Mouse (Mus musculus) layer of hippocampus, adult 9-11 months (tissue): ENCODE measurements around the gene Lurap1.

ENCODE experiments used
- DNase-seq: peaks from one replicate; pipeline ENCODE4 v3.0.0; 2022

The Lurap1 gene

DNA sequence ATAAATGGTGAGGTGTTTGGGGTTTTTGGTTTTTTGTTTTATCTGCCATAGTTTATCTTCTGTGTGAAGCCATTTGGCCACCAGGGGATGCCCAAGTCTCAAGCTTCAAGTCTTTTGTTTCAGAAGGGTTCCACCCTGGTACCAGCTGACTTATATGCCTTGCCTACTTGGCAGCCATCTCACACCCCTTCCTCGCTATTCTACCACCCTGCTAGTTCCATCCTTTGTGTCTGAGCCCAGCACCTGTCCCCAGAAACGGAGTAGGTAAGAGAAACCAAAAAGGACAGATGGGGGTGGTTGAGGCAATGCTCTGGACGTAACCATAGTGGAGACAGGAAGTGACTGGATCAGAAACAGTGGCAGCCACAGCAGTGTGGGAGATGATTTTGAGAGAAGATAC is 8.8 kb upstream of the Lurap1 start:
- DNase-seq: no peak

DNA sequence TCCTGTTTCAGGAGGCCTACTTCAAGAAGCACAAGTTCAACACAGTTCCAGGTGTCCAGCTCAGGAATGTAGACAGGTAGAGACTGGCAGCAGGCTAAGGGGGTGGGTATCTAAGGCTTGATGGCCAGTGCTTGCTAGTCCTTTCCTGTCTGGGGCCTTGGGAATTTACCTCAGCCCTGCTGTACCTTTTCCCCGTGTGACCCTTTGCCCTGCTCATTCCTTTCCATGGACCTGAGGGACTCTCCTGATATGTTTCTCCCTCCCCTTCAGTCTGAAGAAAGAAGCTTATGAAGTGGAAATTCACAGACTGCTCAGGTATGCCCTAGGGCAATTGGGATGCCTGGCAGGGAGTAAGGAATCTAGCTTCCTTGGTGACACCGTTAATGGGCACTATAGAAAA is 6.7 kb upstream of the Lurap1 start:
- DNase-seq: no peak

DNA sequence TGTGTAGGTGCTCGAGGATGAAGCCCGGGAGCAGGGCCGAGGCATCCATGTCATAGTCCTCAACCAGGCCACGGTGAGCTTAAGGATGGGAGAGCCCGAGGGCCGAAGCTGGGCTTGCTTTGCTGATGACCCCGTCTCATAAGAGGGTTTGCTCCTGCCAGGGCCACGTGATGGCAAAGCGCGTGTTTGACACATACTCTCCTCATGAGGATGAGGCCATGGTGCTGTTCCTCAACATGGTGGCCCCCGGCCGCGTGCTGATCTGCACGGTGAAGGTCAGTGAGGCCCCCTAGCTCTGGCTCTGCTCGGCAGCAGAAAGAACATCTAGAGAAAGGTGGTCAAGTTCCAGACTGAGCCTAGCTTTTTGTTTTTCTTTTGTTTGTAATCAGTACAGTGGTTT is 1.6 kb upstream of the Lurap1 start:
- no peak for DNase-seq

DNA sequence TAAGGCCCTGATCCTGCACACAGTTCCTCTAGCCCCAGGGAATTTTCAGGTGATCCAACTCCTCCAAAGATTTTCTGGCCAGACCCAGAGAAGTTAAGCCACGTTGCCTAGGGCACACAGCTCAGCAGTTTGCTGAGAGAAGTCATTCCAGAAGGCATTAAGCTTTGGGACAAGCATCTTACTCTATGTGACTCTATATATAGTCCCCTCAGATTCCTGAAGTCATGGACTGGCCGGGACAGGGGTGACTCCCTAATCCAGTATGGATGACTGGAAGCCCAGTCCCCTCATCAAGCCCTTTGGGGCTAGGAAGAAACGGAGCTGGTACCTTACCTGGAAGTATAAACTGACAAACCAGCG is 296 bp downstream of the Lurap1 start:
- DNase-seq: no peak

DNA sequence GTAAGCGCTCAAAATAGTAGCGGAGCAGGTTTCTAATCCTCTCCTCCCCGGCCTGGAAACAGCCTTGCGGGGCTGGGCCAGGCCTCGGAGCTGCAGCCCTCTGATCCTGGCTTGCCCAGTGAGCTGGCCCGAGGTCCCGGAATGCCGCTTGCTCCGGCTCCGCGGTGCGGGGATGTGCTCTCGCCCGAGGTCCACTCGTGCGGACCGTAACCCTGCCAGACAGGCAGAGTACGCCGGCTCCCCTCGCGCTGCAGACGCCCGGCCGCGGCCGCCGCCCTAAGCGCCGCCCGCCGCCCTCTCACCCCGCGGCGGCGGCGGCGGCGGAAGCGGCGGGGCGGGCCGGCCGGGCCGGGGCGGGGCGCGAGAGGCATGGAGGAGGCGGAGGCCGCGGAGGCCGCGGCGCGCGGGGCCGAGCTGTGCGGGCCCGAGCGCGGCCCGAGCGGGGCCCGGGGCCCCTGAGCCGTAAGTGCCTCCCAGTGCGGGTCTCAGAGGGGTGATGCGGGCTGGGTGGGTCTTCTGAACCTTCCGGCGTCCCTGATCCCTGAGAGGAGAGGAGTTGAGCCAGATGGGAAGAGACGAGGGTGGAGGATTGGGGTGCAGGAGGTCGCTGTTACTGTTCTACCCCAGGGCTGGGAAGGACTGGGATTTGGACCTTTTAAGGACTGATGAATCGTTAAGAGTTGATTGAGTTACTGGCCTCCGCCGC is 829 bp downstream of the Lurap1 start:
- no peak for DNase-seq

DNA sequence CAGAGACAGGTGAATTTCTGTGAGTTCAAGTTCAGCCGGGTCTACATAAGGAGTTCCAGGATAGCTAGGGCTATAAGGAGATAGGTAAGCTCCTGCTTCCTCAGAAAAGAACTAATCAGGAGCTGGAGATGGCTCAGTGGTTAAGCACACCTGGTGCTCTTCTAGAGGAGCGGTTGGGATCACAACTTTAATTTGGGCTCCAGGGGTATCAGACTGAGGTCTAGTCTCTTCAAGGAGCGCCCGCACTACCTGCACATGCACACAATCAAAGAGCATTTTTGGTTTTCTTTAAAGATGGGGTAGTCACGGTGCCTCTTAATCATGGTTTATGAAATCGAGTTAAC is 1.4 kb downstream of the Lurap1 start:
- DNase-seq: no peak

DNA sequence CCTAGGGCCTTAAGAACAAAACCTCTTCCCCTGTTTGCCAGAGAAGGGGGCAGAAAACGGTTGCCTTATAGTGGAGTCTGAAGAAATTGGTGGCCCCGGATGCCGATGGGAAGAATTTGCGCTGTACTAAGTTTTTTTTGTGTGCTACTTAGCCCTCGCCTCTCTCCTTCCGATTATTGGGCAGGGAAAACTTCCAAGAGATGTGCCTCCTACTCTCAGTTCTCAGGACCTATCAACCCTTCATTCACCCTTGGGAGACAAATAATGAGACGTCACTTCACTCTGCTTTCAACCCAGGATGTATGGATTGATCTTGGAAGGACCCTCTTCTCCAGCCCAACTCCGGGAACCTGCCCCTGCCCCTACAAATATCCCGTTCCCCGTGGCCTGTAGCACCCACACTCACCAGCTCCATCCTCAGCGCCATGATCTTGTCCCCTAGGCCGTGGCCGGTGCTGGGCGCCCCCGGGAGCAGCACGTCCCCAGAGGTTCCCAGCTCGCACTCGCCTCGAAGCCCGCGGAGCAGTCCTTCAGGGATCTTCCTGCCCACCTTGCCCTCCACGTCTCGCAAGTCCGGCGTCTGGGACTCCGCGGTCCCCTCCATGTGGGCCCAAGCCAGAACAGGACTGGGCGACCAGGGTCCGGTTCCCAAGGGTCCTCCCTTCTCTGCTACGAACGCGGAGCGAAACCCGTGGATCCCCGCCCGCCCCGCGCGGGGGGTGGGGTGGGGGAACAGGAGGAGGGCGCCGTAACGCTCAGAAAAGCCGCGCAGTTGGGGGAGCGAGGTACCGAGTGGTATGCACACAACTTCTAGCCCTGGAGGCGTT is 7.0 kb downstream of the Lurap1 start:
- peak; percentile 63 for DNase-seq

DNA sequence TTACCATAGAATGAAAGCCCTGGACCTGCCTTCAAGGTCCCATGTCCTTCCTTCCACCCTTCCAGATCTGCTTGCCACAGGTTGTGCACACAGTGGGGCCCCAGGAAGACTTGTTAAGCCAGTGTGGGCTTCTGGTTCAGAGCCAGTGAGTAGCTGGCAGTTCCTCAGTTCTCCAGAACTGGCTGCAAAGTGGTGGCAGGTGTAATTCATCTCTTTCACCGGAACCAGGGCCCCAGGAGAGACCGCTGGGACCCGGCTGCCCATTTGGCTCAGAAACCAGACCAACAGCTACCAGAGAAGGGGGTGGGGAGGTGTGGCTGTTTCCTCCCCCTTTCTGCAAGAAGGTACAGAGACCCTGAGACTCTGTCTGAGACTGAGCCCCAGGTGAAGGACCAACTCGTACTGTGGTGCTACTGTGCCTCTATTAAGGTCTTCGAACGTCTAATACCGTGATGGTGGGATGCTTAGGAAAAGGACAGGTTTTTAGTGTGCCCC is 7.8 kb downstream of the Lurap1 start:
- DNase-seq: no peak

DNA sequence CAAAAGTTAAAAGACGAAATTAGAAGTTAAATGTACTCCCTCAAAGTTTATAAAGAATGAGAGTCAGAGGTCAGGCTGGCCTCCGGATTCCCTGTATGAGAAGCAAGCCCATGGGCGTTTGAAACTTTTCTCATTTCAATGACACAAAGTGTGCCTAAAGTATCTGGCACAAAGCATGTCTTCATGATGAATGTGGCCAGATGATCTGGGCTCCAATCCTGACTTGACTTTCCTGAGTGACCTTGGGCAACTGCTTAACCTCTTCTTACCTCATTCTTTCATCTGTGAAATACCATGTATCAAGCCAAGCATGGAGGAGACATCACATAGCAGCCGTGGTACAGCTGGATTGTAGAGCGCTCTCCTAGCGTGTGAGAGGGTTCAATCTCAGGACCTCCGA is 8.9 kb downstream of the Lurap1 start:
- no peak for DNase-seq

DNA sequence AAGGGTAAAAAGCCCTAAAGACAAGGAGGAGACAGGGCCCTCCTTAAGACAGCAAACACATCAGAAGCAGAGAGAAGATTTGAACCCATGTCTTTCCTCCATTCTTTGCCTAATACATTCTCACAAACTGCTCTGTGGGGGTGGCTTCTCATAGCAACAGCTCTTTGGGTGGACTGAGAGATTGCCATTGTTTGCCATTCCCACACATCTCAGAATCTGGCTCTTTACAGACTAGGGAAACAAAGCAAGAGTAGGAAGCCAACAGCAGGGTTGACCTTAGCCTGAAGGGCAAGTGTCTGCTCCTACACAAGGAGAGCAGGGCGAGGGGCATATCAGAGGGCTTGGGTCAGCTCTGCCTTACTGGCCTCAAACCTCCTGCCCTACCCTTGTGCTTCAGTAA is 9.4 kb downstream of the Lurap1 start:
- no peak for DNase-seq

DNA sequence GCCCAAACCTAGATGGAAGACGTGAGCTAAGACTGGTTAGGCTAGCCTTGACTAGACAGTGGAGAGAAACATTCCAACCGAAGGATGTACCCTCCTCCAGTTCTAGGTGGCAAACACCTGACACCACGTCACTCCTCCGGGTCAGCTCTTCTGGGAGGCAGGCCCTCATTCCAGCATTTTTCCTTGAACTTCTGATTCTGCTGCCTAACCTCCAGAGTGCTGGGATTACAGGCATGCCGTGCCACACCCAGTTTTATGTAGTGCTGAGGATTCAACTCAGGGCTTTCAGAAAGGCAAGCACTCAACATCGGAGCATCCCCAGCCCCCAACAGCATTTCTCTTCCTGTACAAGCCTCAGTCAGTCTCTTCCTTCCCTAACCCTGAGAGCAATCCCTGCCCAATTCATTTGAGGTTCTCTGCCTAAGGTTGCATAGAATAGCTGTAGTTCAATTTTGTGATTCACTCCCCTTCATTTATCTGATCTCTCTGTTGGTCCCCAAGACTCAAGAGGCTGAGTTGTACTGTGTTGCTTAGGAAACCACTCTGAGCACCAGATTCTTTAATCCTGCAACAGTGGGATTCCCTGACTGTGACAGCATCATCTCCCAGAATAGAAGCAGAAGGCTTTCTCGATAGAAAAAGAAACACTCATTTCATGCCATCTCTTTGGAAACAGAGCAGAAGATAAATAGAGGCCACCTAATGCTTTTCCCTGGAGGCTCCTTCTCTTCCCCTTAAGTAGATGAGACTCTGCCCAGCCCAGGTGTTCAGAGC is 10.2 kb downstream of the Lurap1 start:
- no peak for DNase-seq

DNA sequence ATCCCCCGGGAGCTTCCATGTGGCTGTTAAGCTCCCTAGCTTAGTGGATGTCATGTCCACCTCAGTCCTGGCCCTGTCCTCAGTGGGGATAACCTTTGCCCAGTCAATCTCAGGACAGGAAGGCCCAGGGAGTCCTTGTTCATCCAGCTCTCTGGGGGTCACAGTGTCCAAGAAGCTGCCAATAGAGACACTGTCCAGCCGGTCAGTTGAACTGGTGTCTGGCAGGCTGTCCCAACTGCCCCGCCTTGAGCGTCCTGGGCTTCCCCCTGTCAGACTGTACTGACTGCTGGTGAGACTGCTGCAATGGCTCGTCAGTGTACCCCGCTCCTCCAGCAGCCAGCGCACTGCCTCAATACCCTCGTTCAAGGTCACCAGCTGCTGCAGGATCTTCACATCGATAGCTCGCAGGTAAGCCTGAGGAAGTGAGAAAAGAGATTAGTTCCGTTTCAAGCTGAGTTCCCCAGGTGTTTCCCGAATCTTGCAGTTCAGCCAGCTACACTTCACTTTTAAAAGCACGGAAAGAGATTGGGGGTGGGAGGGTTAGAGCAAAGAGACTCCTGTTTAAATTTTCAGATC is 13.6 kb downstream of the Lurap1 start:
- no peak for DNase-seq

DNA sequence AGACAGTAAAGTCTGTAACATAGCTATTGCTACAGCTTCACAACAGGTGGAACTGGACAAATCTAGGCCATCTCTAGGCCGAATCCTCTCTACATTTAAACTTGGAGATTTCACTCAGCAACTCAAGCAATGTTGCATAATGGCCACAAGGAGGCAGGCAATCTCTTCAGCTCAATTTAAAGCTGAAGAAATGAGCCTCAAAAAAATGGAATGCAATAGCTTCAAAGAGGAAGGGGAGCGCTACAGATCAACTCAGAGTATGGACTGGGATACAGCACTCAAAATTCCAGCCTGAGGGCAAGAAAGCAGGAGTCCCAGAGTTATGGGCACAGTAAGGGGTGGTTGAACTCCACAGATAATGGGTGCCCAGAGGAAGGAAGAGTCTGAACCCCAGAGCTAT is 16.1 kb downstream of the Lurap1 start:
- no peak for DNase-seq

DNA sequence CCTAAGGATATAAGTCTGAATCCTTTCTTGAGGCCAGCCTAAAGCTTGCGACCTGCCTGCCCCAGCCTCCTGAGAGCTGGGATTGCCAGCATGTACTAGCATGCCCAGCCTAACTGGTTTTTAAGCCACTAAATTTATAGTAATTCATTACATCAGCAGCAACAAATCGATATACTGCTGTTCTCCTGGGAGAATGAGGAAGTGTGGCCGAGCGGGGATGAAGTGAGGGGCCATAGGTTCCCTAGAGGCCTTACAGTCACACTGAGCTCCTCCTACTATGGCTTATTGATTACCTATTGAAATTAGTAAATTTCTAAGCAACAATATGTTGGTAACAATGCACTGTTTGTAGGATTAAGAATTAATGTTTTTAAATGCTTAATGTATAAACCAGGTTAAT is 18.0 kb downstream of the Lurap1 start:
- DNase-seq: no peak

DNA sequence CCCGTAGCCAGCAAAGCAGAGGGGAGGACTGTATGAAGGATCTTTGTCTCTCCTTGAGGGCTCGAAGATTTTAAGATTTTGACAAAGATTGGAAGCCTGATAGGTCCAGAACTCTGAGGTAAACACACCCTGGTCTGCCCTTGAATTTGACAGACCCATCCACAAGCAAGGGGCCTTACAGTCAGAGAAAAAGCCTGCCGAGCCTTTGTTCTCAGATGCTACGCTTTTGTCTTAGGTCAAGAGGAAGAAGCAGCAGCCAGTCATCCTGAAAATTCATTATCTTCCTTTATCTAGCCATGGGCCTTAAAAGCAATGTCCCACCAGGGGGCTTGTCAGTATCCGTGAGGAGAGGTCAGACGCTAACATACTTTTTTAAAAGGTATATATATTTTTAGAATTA is 23.2 kb downstream of the Lurap1 start:
- DNase-seq: no peak

DNA sequence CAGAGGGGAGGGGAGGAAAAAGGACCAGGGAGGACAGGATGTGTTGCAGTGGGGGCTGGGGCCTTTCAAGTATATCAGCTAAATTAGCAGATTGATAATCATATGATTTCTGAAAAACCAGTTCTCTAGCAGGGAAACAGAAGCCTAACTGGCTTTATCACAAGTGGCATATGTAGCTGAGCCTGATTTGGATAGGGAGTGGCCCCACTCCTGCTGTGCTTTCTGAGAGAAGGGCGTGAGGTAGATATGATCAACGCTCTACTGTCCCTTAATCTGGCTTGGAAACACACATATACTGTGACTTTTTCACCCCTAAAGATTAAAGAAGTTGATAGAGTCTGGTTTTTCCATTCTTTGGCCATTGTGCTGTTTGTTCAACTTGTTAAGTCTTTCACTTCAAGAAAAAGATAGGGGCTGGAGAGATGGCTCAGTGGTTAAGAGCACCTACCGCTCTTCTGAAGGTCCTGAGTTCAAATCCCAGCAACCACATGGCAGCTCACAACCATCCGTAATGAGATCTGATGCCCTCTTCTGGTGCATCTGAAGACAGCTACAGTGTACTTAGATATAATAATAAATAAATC is 25.2 kb downstream of the Lurap1 start:
- DNase-seq: peak; percentile 32

DNA sequence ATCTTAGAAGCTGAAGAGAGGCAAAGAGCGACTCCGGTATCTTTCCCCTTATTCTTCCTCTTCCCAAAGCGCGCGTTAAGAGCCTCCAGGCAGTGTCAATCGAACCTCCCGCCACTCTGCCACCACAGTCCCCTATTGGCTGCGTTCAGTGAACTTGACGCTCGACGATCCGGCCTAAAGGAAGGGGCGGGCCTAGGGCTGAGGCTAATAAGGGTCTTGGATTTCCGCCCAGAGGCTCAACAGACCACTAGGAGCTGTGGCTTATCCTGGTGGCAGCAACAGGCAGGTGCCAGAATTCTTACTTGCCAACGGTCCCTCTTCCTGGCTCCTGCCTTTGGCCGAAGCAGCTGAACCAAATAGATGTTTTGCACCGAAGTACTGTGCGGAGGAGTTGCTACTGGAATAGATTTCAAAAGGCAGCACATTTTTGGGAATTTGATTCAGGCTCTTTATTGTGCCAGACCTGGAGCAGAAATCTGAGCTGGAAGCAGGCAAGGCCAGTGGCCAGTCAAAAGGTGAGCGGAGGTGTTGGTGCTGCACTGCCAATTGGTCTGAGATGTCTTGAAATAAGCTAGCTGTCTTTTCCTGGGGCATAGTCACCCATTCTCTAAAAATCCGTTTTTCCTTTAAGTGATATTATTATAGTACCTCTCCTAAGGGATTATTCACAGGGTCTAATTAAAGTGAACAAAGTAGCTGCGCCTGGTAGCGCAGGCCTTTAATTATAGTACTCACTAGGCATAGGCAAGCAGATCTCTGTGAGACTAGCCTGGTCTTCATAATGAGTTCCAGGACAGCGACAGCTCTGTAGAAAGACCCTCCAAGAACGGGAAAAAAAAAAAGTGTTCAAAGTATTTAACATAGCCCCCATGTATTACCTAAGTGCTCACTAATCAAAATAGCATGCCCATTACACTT is 27.3 kb downstream of the Lurap1 start, which contains the start of the genes Rad54l and Pomgnt1:
TSS of gene Rad54l (minus strand) at position 89 of the 918 bp plus-strand sequence.
TSS of gene Pomgnt1 (plus strand) at position 239 of the 918 bp plus-strand sequence.
- peak; percentile 80 for DNase-seq

DNA sequence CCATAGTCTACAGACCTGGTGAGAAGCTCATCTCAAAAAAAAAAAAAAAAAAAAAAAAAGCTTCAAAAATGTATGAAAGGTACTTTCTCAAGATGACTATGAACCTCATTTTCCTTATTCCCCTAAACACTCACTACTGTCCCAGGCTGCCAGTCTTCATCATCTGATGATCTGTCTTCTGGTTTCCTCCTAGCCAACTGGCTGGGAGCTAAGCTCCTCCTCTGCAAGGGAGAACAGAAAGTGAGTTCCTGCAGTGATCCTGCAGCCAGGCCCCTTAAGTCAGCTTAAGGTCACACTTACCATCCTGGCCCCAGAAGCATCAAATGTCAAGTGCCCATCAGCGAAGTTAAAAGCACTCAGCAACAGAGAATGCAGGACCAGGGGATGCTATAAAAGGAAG is 28.4 kb downstream of the Lurap1 start:
- no peak for DNase-seq

DNA sequence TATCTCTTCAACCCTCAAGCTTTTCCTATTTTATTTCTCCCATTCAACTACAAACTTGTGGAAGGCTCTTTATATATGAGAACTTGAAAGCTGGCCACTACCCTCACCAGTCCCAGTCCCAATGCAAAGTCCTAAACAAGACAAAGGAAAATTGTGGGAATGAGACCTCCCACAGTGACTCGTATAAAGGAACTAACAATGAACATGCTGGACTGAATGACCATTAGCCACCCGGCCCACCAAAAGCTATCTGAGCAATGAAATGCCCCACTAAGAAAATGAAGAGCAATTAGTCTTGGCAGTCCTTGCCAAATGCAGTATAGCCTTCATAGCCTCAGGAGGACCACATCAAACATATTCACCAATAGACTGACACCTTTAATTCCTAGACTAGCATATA is 39.7 kb downstream of the Lurap1 start:
- DNase-seq: no peak

DNA sequence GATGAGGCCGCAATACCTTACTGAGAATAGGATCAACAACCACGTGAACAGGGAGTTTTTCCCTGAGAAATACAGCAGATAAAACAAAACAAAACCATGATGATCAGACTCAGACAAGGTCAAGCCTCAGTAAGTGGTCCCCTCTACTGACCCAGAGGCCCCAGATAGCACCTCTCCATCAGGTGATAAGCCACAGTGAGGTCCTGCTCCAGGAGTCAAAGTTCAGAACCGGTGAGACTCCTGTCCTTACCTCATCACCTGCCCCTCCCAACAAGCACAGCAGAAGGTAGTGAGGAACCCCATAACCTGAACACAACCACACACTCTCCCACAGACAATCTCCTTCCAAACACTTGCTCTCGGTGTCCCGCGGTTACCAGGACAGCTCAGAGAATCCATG is 40.4 kb downstream of the Lurap1 start:
- no peak for DNase-seq

DNA sequence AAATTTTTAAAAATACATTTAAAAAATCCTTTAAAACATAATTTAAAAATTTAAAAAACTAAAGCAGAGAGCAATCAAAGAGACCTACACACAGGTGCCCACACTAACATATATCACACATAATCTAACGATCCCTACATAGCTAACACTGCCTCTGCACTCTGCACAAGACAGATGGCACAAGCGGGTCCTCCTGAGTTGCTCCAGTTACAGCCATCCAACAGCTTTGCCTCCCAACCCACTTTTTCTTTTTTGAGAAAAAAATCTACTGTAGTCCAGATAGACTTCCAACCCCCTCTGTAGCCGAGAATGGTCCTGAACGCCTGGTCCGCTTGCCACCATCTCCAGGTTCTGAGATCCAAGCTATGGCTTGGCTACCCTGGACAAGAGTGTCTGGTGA is 45.9 kb downstream of the Lurap1 start:
- DNase-seq: no peak

DNA sequence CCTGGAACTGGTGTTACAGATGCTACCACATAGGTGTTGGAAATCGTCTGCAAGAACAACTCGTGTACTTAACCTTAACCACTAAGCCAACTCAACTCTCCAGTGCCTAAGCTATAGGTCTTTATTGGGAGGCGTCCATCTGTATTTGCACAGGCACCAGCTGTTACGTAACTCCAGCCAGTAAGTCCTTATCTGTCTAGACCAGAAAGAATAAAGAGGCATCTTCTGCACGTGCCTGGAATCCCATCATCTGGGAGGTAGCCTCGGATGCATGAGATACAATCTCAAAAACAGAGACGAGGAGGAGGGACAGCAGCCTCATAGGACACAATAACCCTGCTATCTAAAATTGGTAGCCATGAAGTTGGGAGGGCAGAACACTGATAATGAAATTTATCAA is 50.2 kb downstream of the Lurap1 start:
- no peak for DNase-seq
